Mouse (Mus musculus) forebrain, embryonic 14.5 days (tissue): Measurements from ENCODE around the gene Ptprh. TPM values are rescaled to one million over a fixed set of nuclear protein-coding genes. Genes with fewer than 3 reads are reported as not detected.

ENCODE experiments used
- ATAC-seq: fragments of 200-750 bp; cut with Nextera tagmentation; 2 replicates; pipeline ENCODE4 v1.8.0; 2017; ENCODE audit warnings: mild to moderate bottlenecking, moderate library complexity
- DNase-seq: peaks from one replicate; pipeline ENCODE4 v3.0.0-alpha.2; 2015; ENCODE audit warnings: low spot score
- H3K27ac ChIP-seq: fragments of 300-500 bp; sonication (generic); 2 replicates; pipeline ENCODE4 v1.5.1; 2014; ENCODE audit warnings: low read depth, mild to moderate bottlenecking, control low read depth, low read length, moderate library complexity
- H3K27me3 ChIP-seq: fragments of 300-500 bp; sonication (generic); replicated peaks from 2 replicates; pipeline ENCODE4 v1.6.1; 2014; ENCODE audit warnings: low read length, control low read depth, mixed read lengths; ENCODE audit not compliant: control insufficient read depth, insufficient read depth
- H3K36me3 ChIP-seq: fragments of 300-500 bp; sonication (generic); 2 replicates; pipeline ENCODE4 v1.6.1; 2014; ENCODE audit warnings: low read length, control low read depth; ENCODE audit not compliant: control insufficient read depth, insufficient read depth
- H3K4me1 ChIP-seq: fragments of 300-500 bp; sonication (generic); 2 replicates; pipeline ENCODE4 v1.6.1; 2014; ENCODE audit warnings: antibody characterized with exemption, low read length, control low read depth; ENCODE audit not compliant: control insufficient read depth, insufficient read depth
- H3K4me2 ChIP-seq: fragments of 300-500 bp; sonication (generic); 2 replicates; pipeline ENCODE4 v1.6.1; 2014; ENCODE audit warnings: mild to moderate bottlenecking, control low read depth, low read length
- H3K4me3 ChIP-seq: fragments of 300-500 bp; sonication (generic); 2 replicates; pipeline ENCODE4 v1.5.1; 2014; ENCODE audit warnings: low read depth, low read length, control low read depth
- H3K9ac ChIP-seq: fragments of 300-500 bp; sonication (generic); 2 replicates; pipeline ENCODE4 v1.6.1; 2014; ENCODE audit warnings: mild to moderate bottlenecking, low read length, control low read depth, moderate library complexity
- H3K9me3 ChIP-seq: fragments of 300-500 bp; sonication (generic); replicated peaks from 2 replicates; pipeline ENCODE4 v1.6.1; 2016; ENCODE audit warnings: low read length, control low read depth, mixed read lengths; ENCODE audit not compliant: control insufficient read depth
- WGBS: fragments of 180-500 bp; shearing (Covaris S2); extraction: QIAGEN DNeasy Blood & Tissue Kit; methylation state at CpG from one replicate; pipeline ENCODE4 v1.1.7; 2014; 5-methylcytosine and 5-hydroxymethylcytosine counted together
- polyA plus RNA-seq: library from polyadenylated mRNA; unstranded; fragments of >200 nt; fragmentation: Nextera tagmentation; extraction: Ambion mirVana; gene quantifications from 2 replicates; pipeline ENCODE4 v1.2.1, GENCODE M21; 2014

Ptprh gene
- polyA plus RNA-seq, 1 experiment from 2014 or later, result not detected

DNA sequence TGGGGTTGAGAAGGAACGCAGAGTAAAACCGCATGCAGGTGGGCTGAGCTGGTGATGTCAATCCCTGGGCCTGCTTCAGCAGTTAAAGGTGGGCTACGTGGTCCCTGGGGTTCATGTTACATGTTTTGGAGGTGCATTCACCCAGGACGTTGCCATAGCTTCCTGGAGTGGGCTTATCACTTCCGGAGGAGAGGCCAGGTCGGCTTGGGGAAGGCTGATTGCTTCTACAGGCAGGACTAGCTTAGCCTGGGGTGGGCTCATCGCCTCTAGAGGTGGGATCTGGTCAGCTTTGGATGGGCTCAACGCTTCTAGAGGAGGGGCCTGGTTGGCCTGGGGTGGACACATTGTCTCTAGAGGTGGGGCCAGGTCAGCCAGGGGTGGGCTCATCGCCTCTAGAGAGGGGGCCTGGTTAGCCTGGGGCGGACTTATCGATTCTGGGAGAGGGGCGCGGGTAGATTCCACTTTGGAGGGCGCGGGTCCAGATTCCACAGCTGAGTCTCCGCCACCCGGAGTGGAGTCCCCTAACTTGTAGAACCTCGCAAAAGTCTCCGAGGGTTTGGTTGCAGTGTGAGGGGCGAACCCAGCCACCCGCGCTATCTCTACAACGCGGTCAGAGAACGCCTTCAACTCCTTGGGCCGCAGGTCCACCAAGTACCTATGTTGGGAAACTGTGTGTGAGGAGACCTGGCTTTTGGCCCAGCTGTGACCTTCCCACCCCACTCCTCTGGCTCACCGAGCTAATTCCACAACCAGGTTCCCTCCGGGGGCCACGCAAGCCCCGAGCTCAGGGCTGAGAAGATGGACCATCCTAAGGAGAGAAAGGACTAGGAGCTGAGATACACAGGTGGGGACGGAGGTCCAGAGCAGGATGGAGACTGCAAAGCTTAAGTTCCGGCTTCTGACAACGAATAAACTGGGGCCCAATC, 80.4 kb downstream of the Ptprh start:
- no peak overlapping the region for H3K4me2 ChIP-seq
- H3K36me3 ChIP-seq, result no peaks in the 10 kb centered on the region
- DNase-seq (no peak), ATAC-seq (no peak)
- no peak overlapping the region for H3K27ac ChIP-seq
- H3K27me3 ChIP-seq, result no peaks in the 10 kb centered on the region
- peaks cover 4% of the 10 kb centered on the region; the same call in 1 of the 2 replicates for H3K4me1 ChIP-seq
- 91% methylated on average over 33 of the region's 33 CpGs for WGBS
- no peak overlapping the region for H3K9ac ChIP-seq
- no peak overlapping the region for H3K4me3 ChIP-seq
- H3K9me3 ChIP-seq, result no peaks in the 10 kb centered on the region

- no peak overlapping the region for H3K4me2 ChIP-seq
- H3K9me3 ChIP-seq, result no peaks in the 10 kb centered on the region
- H3K4me1 ChIP-seq, result peaks cover 4% of the 10 kb centered on the region; the same call in 1 of the 2 replicates
- no peak for ATAC-seq
- DNase-seq, result no peak
- no peak overlapping the region for H3K9ac ChIP-seq
- H3K27me3 ChIP-seq, result no peaks in the 10 kb centered on the region
- no peak overlapping the region for H3K27ac ChIP-seq
- H3K4me3 ChIP-seq, result no peak overlapping the region
- WGBS, result 84% methylated on average over 6 of the region's 6 CpGs
- no peaks in the 10 kb centered on the region for H3K36me3 ChIP-seq
Observed at GRCm38 (mm10) chr7:4522292-4522691, 81.5 kb downstream of the Ptprh start.

DNA sequence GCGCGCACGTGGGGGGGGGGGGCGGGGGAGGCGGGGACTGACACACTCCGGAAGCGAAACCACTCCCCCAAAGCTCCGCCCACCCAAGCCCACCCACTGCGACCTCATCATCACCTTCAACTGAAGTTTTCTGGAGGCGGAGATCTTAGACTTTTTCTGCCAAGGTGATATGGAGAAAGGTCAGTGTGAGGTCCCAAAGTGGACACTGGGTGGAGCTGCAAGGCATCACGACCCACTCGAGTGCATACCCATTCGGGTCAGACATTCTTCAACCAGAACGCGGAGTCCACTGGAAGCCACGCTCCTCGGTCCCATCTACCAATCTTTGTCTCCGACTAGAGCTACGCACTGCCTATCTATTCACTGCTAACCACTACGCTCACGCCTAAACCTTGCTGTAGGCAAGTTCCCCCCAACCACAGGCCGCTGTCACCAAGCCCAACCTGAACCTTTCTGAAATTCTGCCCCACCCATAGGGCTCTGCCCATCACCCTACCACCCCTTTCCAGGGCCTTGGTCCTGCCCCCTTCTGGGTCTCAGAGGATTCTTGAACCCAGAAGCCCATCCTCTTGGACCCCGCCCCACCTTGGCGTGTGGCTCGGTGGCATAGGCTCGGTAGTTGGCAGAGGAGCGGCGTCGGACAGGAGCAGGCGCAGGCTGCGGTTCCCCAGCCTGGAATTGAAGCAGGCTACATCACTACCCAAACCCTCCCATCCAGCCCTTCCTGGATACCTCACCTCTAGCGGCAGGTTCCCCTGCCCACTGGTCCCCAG, 82.4 kb downstream of the Ptprh start:
- no peaks in the 10 kb centered on the region for H3K27me3 ChIP-seq
- 37% methylated on average over 32 of the region's 32 CpGs for WGBS
- H3K9ac ChIP-seq, result peak overlapping the region; percentile 43; the same call in 1 of the 2 replicates
- H3K36me3 ChIP-seq, result no peaks in the 10 kb centered on the region
- peak overlapping the region; percentile 44 for H3K4me2 ChIP-seq
- ATAC-seq (no peak), DNase-seq (peak; percentile 14)
- no peaks in the 10 kb centered on the region for H3K9me3 ChIP-seq
- peak overlapping the region; percentile 11; the same call in 1 of the 2 replicates for H3K4me3 ChIP-seq
- H3K27ac ChIP-seq, result no peak overlapping the region
- H3K4me1 ChIP-seq, result peaks cover 4% of the 10 kb centered on the region; the same call in 1 of the 2 replicates

- no peak overlapping the region for H3K4me3 ChIP-seq
- no peaks in the 10 kb centered on the region for H3K36me3 ChIP-seq
- no peak overlapping the region for H3K9ac ChIP-seq
- WGBS, result 87% methylated on average over 1 of the region's 1 CpGs
- H3K4me1 ChIP-seq, result peaks cover 4% of the 10 kb centered on the region; the same call in 1 of the 2 replicates
- H3K4me2 ChIP-seq, result no peak overlapping the region
- DNase-seq (no peak), ATAC-seq (no peak)
- no peak overlapping the region for H3K27ac ChIP-seq
- H3K27me3 ChIP-seq, result no peaks in the 10 kb centered on the region
- H3K9me3 ChIP-seq, result no peaks in the 10 kb centered on the region
Observed at GRCm38 (mm10) chr7:4518487-4518886, 85.4 kb downstream of the Ptprh start.

- no peak within 1 kb of the TSS for H3K4me3 ChIP-seq
- H3K4me2 ChIP-seq, result no peak within 1 kb of the TSS
- H3K36me3 ChIP-seq, result no peaks in the 10 kb centered on the region
- H3K27ac ChIP-seq, result no peak within 1 kb of the TSS
- H3K4me1 ChIP-seq, result peaks cover 4% of the 10 kb centered on the region; the same call in 1 of the 2 replicates
- 27% methylated on average over 4 of the region's 4 CpGs for WGBS
- H3K9me3 ChIP-seq, result no peaks in the 10 kb centered on the region
- DNase-seq, result no peak
- H3K9ac ChIP-seq, result no peak within 1 kb of the TSS
- 0 out of 2 replicates have a peak, but pooled peaks have one; percentile 26 for ATAC-seq
- no peaks in the 10 kb centered on the region for H3K27me3 ChIP-seq
Observed at GRCm38 (mm10) chr7:4516332-4517050, 87.3 kb downstream of the Ptprh start, which contains the start of gene Tnnt1. Gene Tnnt1 (minus strand): TSS chr7:4516382.

GRCm38 (mm10) chr7:4515853-4516252, 88.0 kb downstream of the Ptprh start:
- Histone ChIP-seq H3K4me3 (no peak overlapping the region), H3K4me2 (no peak overlapping the region), H3K9ac (no peak overlapping the region), H3K27me3 (no peaks in the 10 kb centered on the region), H3K27ac (no peak overlapping the region), H3K36me3 (no peaks in the 10 kb centered on the region), H3K9me3 (no peaks in the 10 kb centered on the region), H3K4me1 (peaks cover 2% of the 10 kb centered on the region; the same call in 1 of the 2 replicates)
- DNase-seq (no peak), ATAC-seq (no peak)
- 54% methylated on average over 6 of the region's 6 CpGs for WGBS

DNA sequence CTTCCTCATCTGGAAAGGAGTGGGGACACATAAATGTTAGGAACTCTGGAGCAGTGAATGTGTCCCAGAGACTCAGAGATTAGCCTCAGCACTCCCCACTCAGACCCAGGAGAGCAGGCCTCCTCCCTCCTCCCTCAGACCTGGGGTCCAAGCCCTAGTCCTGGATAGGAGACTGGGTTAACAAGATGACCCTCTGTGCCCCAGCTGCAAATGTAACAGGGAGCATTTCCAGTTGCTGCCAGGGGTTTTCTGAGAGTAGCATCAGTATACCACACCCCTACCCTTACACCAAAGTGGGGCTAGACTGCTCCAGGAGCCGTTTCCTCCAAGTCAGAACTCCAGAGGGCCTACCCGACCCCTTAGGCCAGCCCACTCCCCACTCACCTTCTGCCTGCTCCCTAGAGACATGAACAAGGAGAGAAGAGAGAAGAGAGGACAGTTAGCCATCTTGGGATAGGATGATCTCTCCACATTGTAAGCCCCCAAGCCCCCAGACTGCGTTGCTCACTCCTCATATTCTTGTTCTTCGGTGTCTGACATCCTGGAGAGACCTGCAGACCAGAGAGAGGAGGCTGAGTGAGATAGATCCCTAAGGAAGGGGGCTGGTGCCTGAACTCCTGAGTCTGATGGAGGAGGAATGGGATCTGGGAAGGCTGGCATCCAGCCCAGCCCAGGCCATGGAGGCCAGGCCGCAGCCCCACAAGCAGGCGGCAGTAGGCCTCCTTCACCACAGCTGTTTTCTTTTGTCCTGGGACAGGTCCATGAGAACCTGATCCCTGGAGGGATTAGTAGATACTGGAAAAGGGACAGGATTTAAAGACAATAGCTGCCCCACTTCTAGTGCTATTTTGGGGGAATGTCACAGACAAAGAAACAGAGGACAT, 89.8 kb downstream of the Ptprh start:
- ATAC-seq, result no peak
- H3K27ac ChIP-seq, result no peak overlapping the region
- H3K4me3 ChIP-seq, result no peak overlapping the region
- no peak overlapping the region for H3K9ac ChIP-seq
- H3K4me2 ChIP-seq, result no peak overlapping the region
- H3K27me3 ChIP-seq, result no peaks in the 10 kb centered on the region
- no peak for DNase-seq
- no peaks in the 10 kb centered on the region for H3K9me3 ChIP-seq
- no peaks in the 10 kb centered on the region for H3K4me1 ChIP-seq
- no peaks in the 10 kb centered on the region for H3K36me3 ChIP-seq
- 46% methylated on average over 6 of the region's 6 CpGs for WGBS

DNA sequence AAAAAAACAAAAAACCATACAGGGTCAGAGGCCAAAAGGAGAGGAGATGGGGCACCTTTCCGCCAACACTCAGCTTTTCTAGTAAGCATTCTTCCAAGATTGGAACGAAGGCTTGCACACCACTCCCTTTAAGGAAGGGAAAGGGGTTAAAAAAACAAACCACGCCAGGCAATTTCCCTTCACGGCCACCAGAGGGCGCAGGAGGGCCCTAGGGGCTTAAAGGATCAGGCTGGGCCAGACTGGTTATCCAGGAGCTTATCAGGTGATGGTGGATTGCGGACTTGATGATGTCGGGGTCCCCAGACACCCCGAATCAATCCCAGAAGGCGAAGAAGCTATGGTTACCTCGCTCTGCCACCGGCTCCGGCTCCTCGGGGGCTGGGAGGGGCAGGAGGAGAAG, 90.6 kb downstream of the Ptprh start:
- H3K4me3 ChIP-seq, result no peak overlapping the region
- H3K27ac ChIP-seq, result no peak overlapping the region
- H3K36me3 ChIP-seq, result no peaks in the 10 kb centered on the region
- H3K9ac ChIP-seq, result no peak overlapping the region
- H3K4me1 ChIP-seq, result no peaks in the 10 kb centered on the region
- peak; percentile 34 for DNase-seq
- H3K27me3 ChIP-seq, result no peaks in the 10 kb centered on the region
- no peaks in the 10 kb centered on the region for H3K9me3 ChIP-seq
- 34% methylated on average over 13 of the region's 13 CpGs for WGBS
- no peak for ATAC-seq
- no peak overlapping the region for H3K4me2 ChIP-seq
